Mouse (Mus musculus) small intestine, adult 2 months (tissue): ENCODE measurements around the gene Agrp.

Experiments used
- CTCF ChIP-seq: fragments of 200-500 bp; IDR thresholded peaks from 2 replicates; pipeline ENCODE4 v1.5.1; 2012; ENCODE audit warnings: low read depth, mild to moderate bottlenecking, control low read depth, inconsistent platforms, low read length, moderate library complexity, mixed read lengths; ENCODE audit not compliant: insufficient replicate concordance, insufficient read length; ENCODE audit errors: extremely low read depth
- POLR2A ChIP-seq: fragments of 200-500 bp; IDR thresholded peaks from 2 replicates; pipeline ENCODE4 v1.6.1; 2012; ENCODE audit warnings: low read depth, mild to moderate bottlenecking, control low read depth, inconsistent platforms, low read length, moderate library complexity

DNA sequence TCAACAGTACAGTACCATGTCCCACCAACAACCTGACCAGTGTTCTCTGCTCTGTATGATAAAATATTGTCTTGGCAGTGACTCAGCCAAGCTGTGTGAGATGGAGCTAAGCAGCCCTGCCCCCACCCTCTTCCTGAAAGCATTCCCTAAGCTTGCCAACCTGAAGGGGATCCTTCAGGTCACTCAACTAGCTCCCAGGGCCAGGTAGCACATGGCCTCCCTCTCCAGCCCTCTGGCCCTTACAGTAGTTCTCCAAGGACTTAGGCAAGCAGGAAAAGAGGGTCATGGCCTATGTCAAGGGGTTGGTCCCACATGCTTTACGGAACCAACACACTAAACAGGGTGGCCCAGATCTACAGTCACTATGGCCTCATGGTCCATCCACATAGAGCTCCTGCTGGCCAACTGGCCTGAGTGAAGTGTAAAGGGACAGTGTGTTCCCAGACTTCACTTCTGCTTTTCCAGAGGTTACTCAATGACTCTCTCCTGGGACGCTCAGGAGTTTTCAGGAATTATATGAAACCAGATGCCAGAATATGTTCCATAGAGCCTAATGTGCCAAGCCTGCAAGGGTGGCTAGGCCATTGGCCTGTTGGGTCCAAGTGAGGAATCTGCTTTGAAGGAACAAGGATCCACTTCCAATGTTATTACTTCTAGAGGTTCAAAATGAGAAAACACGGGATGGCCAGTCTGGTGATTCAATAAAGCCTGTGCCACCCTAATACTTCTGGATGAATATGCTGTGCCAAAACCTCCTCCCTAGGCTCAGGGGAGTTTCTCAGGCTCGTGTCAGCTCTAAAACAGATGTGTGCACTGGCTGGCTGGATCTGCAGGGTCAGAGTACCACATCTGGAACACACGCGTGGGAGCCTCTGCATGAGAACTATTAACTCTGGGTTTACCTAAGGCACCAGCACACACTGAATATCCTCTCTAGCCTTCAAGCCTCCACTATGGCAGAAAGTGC lies 90.5 kb downstream of the Agrp start:
- TF ChIP-seq CTCF, result no peak
- no peak for TF ChIP-seq POLR2A
